Mouse (Mus musculus) telencephalon, adult 2 months (tissue): ENCODE measurements around the gene Tiparp.

Experiments used
- DNase-seq: peaks from one replicate; pipeline ENCODE4 v3.0.0-alpha.2; 2011; ENCODE audit warnings: low read depth, low spot score

Gene Tiparp

GRCm38 (mm10) chr3:65579260-65579921, 51.2 kb downstream of the Tiparp start:
- no peak for DNase-seq

GRCm38 (mm10) chr3:65581596-65581995, 53.4 kb downstream of the Tiparp start:
- no peak for DNase-seq

- DNase-seq, result no peak
Measured at GRCm38 (mm10) chr3:65584329-65584728, 56.1 kb downstream of the Tiparp start.

GRCm38 (mm10) chr3:65585291-65585690, 57.1 kb downstream of the Tiparp start:
- DNase-seq, result no peak

GRCm38 (mm10) chr3:65585823-65586482, 57.7 kb downstream of the Tiparp start:
- DNase-seq, result no peak

- peak; percentile 77 for DNase-seq
Measured at GRCm38 (mm10) chr3:65586483-65586905, 58.3 kb downstream of the Tiparp start.

- no peak for DNase-seq
Measured at GRCm38 (mm10) chr3:65586966-65587365, 58.8 kb downstream of the Tiparp start.

GRCm38 (mm10) chr3:65588424-65588823, 60.2 kb downstream of the Tiparp start:
- DNase-seq, result no peak

GRCm38 (mm10) chr3:65592850-65593249, 64.6 kb downstream of the Tiparp start:
- no peak for DNase-seq

- DNase-seq, result no peak
Measured at GRCm38 (mm10) chr3:65594493-65594892, 66.3 kb downstream of the Tiparp start.

- no peak for DNase-seq
Measured at GRCm38 (mm10) chr3:65595196-65595595, 67.0 kb downstream of the Tiparp start.

GRCm38 (mm10) chr3:65598071-65598830, 70.0 kb downstream of the Tiparp start:
- DNase-seq, result no peak

- no peak for DNase-seq
Measured at GRCm38 (mm10) chr3:65599151-65599550, 70.9 kb downstream of the Tiparp start.

GRCm38 (mm10) chr3:65601291-65602050, 73.3 kb downstream of the Tiparp start:
- DNase-seq, result no peak

- peak; percentile 73 for DNase-seq
Measured at GRCm38 (mm10) chr3:65603392-65604055, 75.3 kb downstream of the Tiparp start.
